Mouse (Mus musculus): ENCODE measurements around the gene Dyrk1a. TPM values are rescaled to one million over a fixed set of nuclear protein-coding genes. Genes with fewer than 3 reads are reported as not detected.

Dyrk1a gene
- polyA plus RNA-seq, 1 experiment, result 41.7 TPM

DNA sequence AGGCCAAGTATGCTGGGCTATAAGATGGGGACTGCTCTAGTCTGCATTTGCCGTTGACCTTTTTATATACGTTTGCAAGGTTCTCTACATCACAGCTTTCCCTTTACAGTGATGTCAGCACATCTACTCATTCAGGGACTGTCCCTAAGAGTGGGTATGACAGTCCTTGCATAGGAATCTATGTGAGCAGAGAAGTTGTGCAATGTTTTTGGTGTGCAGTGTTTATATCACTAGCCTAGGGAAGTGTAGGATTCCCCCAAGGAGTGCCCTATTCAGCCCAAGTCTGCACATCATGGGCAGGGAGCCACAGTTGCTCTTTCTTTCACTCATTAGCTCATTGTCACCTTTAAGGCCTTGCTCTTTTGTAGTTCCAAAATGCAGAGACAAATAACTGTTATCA lies 78.1 kb downstream of the Dyrk1a start:
- TF ChIP-seq POLR2A (IDR thresholded peaks at IDR 0.05; ENCODE audit: borderline replicate concordance, insufficient read depth, low read length), result no peak
- TF ChIP-seq CTCF (IDR thresholded peaks at IDR 0.05; ENCODE audit: borderline replicate concordance, insufficient read depth, low read depth, low read length), result no peak
- Histone ChIP-seq H3K27ac (ENCODE audit: insufficient read depth, low read length) (no peak overlapping the region), H3K27me3 (ENCODE audit: control insufficient read depth, insufficient read depth, low read length) (no peaks in the 10 kb centered on the region), H3K4me3 (replicated peaks; ENCODE audit: insufficient read depth, low read depth, low read length) (no peak overlapping the region), H3K4me1 (ENCODE audit: control insufficient read depth, insufficient read depth, low read length) (peaks cover 25% of the 10 kb centered on the region)
- WGBS, result 83% methylated on average over 2 of the region's 2 CpGs
- DNase-seq, result no peak

DNA sequence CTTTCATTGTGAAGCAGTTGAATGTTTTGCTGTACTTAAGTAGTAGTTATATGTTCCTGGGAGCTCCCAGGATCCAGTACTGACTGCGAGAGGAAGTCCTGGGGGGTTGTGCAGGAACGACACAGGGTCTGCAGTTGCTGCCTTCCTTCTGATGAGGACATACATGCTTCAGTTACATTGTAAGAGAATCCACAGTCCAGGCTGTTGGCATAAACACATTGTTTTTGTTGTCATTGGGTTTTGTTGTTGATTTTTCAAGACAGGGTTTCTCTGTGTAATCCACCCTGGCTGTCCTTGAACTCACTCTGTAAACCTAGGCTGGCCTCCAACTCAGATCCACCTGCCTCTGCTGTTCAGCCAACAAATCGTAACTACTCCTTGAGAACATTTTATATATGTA lies 80.1 kb downstream of the Dyrk1a start:
- H3K4me3 ChIP-seq (replicated peaks; ENCODE audit: insufficient read depth, low read depth, low read length), result no peak overlapping the region
- H3K27me3 ChIP-seq (ENCODE audit: control insufficient read depth, insufficient read depth, low read length), result no peaks in the 10 kb centered on the region
- H3K27ac ChIP-seq (ENCODE audit: insufficient read depth, low read length), result no peak overlapping the region
- TF ChIP-seq POLR2A (IDR thresholded peaks at IDR 0.05; ENCODE audit: borderline replicate concordance, insufficient read depth, low read length) (no peak), CTCF (IDR thresholded peaks at IDR 0.05; ENCODE audit: borderline replicate concordance, insufficient read depth, low read depth, low read length) (no peak)
- peaks cover 22% of the 10 kb centered on the region for H3K4me1 ChIP-seq (ENCODE audit: control insufficient read depth, insufficient read depth, low read length)
- DNase-seq, result no peak
- 54% methylated on average over 3 of the region's 3 CpGs for WGBS

DNA sequence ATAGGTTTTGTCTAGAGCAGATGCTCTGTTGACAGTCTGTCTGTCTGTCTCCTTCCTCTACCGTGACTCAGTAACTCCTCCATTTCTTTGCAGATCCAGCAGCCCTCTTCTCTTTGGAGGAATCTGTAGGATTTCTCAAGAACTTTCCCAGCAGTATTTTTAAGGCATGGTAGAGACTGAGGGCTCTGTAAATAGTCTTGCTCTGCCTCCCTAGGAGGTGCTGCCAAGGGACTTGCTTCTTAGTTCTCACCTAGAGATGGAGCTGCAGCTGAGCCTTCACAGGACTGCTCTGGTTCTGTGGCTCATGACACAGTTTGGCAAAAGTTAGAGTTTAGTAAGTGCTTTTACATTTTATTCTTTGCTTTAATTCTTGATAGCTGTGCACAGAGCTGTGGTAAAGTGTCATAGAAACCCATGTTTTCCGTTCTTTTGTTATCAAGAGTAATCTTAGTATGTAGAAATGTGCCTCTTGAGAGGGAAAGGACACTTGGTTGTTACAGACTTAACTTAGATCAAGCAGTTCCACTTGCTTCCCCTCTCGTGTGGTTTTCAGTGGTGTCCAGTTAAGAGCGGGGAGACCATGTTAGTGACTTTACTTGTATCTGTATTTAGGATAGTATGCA lies 82.4 kb downstream of the Dyrk1a start:
- WGBS, result 48% methylated on average over 4 of the region's 4 CpGs
- no peak for DNase-seq
- no peak overlapping the region for H3K27ac ChIP-seq (ENCODE audit: insufficient read depth, low read length)

DNA sequence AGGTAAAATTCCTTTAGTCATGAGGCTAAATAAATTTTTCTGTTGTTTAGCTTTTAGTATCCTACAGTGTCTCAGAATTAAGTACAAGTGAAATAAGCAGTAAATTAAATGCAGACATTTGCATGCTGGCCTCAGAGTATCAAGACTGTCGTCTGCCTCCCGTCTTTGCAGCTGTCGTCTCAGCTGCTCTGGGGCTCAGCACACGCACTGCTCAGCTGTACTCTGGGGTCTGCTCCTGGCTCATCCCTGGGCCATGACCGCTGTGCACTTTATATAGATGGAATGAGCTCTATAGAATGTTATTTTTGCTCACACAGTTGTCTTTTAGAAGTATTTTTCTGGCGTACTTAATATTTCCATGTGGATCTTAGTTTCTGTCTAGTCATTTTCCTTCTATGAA lies 85.3 kb downstream of the Dyrk1a start:
- Histone ChIP-seq H3K27ac (ENCODE audit: insufficient read depth, low read length) (no peak overlapping the region), H3K4me1 (ENCODE audit: control insufficient read depth, insufficient read depth, low read length) (peaks cover 18% of the 10 kb centered on the region; the same call in 1 of the 2 replicates), H3K27me3 (ENCODE audit: control insufficient read depth, insufficient read depth, low read length) (no peaks in the 10 kb centered on the region), H3K4me3 (replicated peaks; ENCODE audit: insufficient read depth, low read depth, low read length) (no peak overlapping the region)
- TF ChIP-seq POLR2A (IDR thresholded peaks at IDR 0.05; ENCODE audit: borderline replicate concordance, insufficient read depth, low read length) (no peak), CTCF (IDR thresholded peaks at IDR 0.05; ENCODE audit: borderline replicate concordance, insufficient read depth, low read depth, low read length) (no peak)
- WGBS, result 58% methylated on average over 6 of the region's 6 CpGs
- DNase-seq, result no peak

More for the DNA sequence above, 82.4 kb downstream of the Dyrk1a start:
- Histone ChIP-seq H3K27me3 (ENCODE audit: control insufficient read depth, insufficient read depth, low read length) (no peaks in the 10 kb centered on the region), H3K4me3 (replicated peaks; ENCODE audit: insufficient read depth, low read depth, low read length) (no peak overlapping the region), H3K4me1 (ENCODE audit: control insufficient read depth, insufficient read depth, low read length) (peaks cover 26% of the 10 kb centered on the region)
- no peak for TF ChIP-seq POLR2A (IDR thresholded peaks at IDR 0.05; ENCODE audit: borderline replicate concordance, insufficient read depth, low read length)
- TF ChIP-seq CTCF (IDR thresholded peaks at IDR 0.05; ENCODE audit: borderline replicate concordance, insufficient read depth, low read depth, low read length), result no peak

DNA sequence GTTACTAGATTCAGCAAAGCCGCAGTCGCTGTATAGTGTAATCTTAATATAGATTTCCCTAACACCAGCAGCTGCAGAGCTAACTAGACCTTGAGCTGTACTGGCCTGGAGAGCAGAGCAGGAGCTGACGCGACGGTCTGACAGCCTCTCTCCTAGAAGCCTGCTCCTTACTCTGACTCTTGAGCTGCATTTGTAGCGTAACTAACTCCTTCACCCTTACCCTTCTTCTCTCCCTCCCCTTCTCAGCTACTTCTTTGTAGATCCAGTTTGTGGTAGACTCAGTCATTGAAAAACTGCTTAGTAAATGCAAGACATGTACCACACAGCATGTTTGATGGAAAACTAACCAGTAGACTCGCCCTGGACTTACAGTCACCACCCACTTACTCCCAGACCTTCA lies 87.1 kb downstream of the Dyrk1a start:
- 71% methylated on average over 7 of the region's 7 CpGs for WGBS

DNA sequence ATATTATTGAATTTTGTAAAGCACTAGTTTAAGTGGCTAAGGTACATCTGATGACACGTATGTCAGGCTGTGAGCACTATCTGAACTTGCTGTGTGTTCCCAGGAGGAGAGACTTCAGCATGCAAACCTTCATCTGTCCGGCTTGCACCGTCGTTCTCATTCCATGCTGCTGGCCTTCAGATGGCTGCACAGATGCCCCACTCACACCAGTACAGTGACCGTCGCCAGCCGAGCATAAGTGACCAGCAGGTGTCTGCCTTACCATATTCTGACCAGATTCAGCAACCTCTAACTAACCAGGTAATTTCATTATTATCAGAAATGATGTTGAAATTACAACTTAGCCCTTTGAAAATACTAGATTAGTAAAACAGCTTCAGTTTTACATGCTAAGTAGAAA lies 89.6 kb downstream of the Dyrk1a start:
- no peak; the same call in 1 of the 2 replicates for TF ChIP-seq CTCF (IDR thresholded peaks at IDR 0.05; ENCODE audit: borderline replicate concordance, insufficient read depth, low read depth, low read length)
- TF ChIP-seq POLR2A (IDR thresholded peaks at IDR 0.05; ENCODE audit: borderline replicate concordance, insufficient read depth, low read length), result no peak
- H3K27ac ChIP-seq (ENCODE audit: insufficient read depth, low read length), result no peak overlapping the region
- H3K4me3 ChIP-seq (replicated peaks; ENCODE audit: insufficient read depth, low read depth, low read length), result no peak overlapping the region
- peak; percentile 69 to 75 for DNase-seq
- 10% methylated on average over 7 of the region's 7 CpGs for WGBS
- H3K27me3 ChIP-seq (ENCODE audit: control insufficient read depth, insufficient read depth, low read length), result no peaks in the 10 kb centered on the region
- H3K4me1 ChIP-seq (ENCODE audit: control insufficient read depth, insufficient read depth, low read length), result peaks cover 22% of the 10 kb centered on the region

More for the DNA sequence above, 87.1 kb downstream of the Dyrk1a start:
- H3K27me3 ChIP-seq (ENCODE audit: control insufficient read depth, insufficient read depth, low read length), result no peaks in the 10 kb centered on the region
- peaks cover 26% of the 10 kb centered on the region for H3K4me1 ChIP-seq (ENCODE audit: control insufficient read depth, insufficient read depth, low read length)
- H3K27ac ChIP-seq (ENCODE audit: insufficient read depth, low read length), result no peak overlapping the region
- no peak for DNase-seq
- TF ChIP-seq CTCF (IDR thresholded peaks at IDR 0.05; ENCODE audit: borderline replicate concordance, insufficient read depth, low read depth, low read length), result no peak
- no peak overlapping the region for H3K4me3 ChIP-seq (replicated peaks; ENCODE audit: insufficient read depth, low read depth, low read length)

DNA sequence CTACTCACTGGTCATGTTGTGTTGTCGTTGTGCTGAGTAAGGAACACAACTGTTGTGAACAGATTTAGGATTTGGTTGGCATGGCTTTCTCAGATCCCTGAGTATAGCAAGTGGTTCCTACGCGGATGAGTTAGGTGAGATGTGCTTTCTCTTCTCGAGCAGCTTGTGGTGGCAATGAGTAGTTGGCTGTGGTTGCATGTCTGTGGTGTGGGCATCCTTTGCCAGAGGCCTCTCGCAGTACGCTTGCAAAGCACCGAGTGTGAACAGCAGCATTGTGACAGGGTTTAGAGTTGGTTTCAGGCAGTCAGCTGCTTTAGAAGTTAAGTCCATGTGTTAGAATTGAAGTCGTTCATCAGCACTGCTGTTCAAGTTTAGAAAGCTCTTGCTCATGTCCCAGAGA lies 90.4 kb downstream of the Dyrk1a start:
- H3K27ac ChIP-seq (ENCODE audit: insufficient read depth, low read length), result no peak overlapping the region
- WGBS, result 29% methylated on average over 8 of the region's 8 CpGs

DNA sequence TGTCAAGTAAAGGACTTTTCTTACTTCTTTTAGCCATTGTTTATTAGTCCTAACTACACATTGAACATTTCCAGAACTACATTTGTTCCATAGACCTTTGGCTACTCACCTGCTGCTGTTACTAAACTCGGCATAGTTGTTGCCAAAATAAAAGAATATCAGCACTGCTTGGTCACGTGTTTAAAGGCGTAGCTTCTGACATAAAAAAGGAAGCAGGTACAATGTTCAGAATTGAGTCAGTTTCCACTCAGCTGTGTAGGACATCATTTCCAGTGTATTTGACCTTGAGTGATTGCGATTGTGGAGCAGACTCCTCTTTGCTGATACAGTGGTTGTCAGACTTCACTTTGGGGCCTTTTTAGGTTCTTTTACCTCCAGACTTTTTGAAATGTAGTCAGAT lies 97.7 kb downstream of the Dyrk1a start:
- DNase-seq, result no peak
- Histone ChIP-seq H3K4me1 (ENCODE audit: control insufficient read depth, insufficient read depth, low read length) (no peaks in the 10 kb centered on the region), H3K4me3 (replicated peaks; ENCODE audit: insufficient read depth, low read depth, low read length) (no peak overlapping the region), H3K27ac (ENCODE audit: insufficient read depth, low read length) (no peak overlapping the region), H3K27me3 (ENCODE audit: control insufficient read depth, insufficient read depth, low read length) (no peaks in the 10 kb centered on the region)
- TF ChIP-seq POLR2A (IDR thresholded peaks at IDR 0.05; ENCODE audit: borderline replicate concordance, insufficient read depth, low read length), result no peak
- TF ChIP-seq CTCF (IDR thresholded peaks at IDR 0.05; ENCODE audit: borderline replicate concordance, insufficient read depth, low read depth, low read length), result no peak
- 89% methylated on average over 4 of the region's 4 CpGs for WGBS

More for the DNA sequence above, 90.4 kb downstream of the Dyrk1a start:
- Histone ChIP-seq H3K4me3 (replicated peaks; ENCODE audit: insufficient read depth, low read depth, low read length) (no peak overlapping the region), H3K27me3 (ENCODE audit: control insufficient read depth, insufficient read depth, low read length) (no peaks in the 10 kb centered on the region), H3K4me1 (ENCODE audit: control insufficient read depth, insufficient read depth, low read length) (peaks cover 22% of the 10 kb centered on the region)
- TF ChIP-seq CTCF (IDR thresholded peaks at IDR 0.05; ENCODE audit: borderline replicate concordance, insufficient read depth, low read depth, low read length) (no peak), POLR2A (IDR thresholded peaks at IDR 0.05; ENCODE audit: borderline replicate concordance, insufficient read depth, low read length) (no peak)
- peak in 1 of 2 experiments; percentile 29 for DNase-seq

Measured in cerebellum, adult 2 months (tissue).